Mouse (Mus musculus): ENCODE results near the gene Ugt1a8.

Ugt1a8 gene

GRCm38 (mm10) chr1:88235894-88236415 lies 148.3 kb downstream of the Ugt1a8 start:
- no peak for DNase-seq (ENCODE audit: low spot score in 2 of 2)

GRCm38 (mm10) chr1:88237311-88237710 lies 149.7 kb downstream of the Ugt1a8 start:
- no peak for DNase-seq (ENCODE audit: low spot score in 2 of 2)

GRCm38 (mm10) chr1:88238771-88239170 lies 151.2 kb downstream of the Ugt1a8 start:
- DNase-seq (ENCODE audit: low spot score in 2 of 2), result no peak

- no peak for DNase-seq (ENCODE audit: low spot score in 2 of 2)
These were observed 152.5 kb downstream of the Ugt1a8 start for GRCm38 (mm10) chr1:88240072-88240471.

GRCm38 (mm10) chr1:88240579-88240978 lies 153.0 kb downstream of the Ugt1a8 start:
- DNase-seq (ENCODE audit: low spot score in 2 of 2), result no peak

- no peak for DNase-seq (ENCODE audit: low spot score in 2 of 2)
These were observed 156.2 kb downstream of the Ugt1a8 start for GRCm38 (mm10) chr1:88243861-88244260.

- no peak for DNase-seq (ENCODE audit: low spot score in 2 of 2)
These were observed 158.3 kb downstream of the Ugt1a8 start for GRCm38 (mm10) chr1:88245881-88246280.

- no peak for DNase-seq (ENCODE audit: low spot score in 2 of 2)
These were observed 158.8 kb downstream of the Ugt1a8 start for GRCm38 (mm10) chr1:88246386-88246785.

GRCm38 (mm10) chr1:88247660-88248059 lies 160.0 kb downstream of the Ugt1a8 start:
- no peak for DNase-seq (ENCODE audit: low spot score in 2 of 2)

- no peak for DNase-seq (ENCODE audit: low spot score in 2 of 2)
These were observed 161.0 kb downstream of the Ugt1a8 start for GRCm38 (mm10) chr1:88248658-88249057.

- DNase-seq (ENCODE audit: low spot score in 2 of 2), result no peak
These were observed 162.0 kb downstream of the Ugt1a8 start for GRCm38 (mm10) chr1:88249596-88249995.

- DNase-seq (ENCODE audit: low spot score in 2 of 2), result no peak
These were observed 162.4 kb downstream of the Ugt1a8 start for GRCm38 (mm10) chr1:88250023-88250422.

GRCm38 (mm10) chr1:88253106-88253505 lies 165.5 kb downstream of the Ugt1a8 start:
- no peak for DNase-seq (ENCODE audit: low spot score in 2 of 2)

- no peak for DNase-seq (ENCODE audit: low spot score in 2 of 2)
These were observed 165.9 kb downstream of the Ugt1a8 start for GRCm38 (mm10) chr1:88253540-88253939.

GRCm38 (mm10) chr1:88254793-88255465 lies 167.3 kb downstream of the Ugt1a8 start:
- DNase-seq (ENCODE audit: low spot score in 2 of 2), result no peak

- no peak for DNase-seq (ENCODE audit: low spot score in 2 of 2)
These were observed 167.8 kb downstream of the Ugt1a8 start for GRCm38 (mm10) chr1:88255466-88255857.

GRCm38 (mm10) chr1:88255989-88256754 lies 168.6 kb downstream of the Ugt1a8 start:
- DNase-seq (ENCODE audit: low spot score in 2 of 2), result no peak

- DNase-seq (ENCODE audit: low spot score in 2 of 2), result no peak
These were observed 169.5 kb downstream of the Ugt1a8 start for GRCm38 (mm10) chr1:88256886-88257663.

GRCm38 (mm10) chr1:88257681-88258080 lies 170.1 kb downstream of the Ugt1a8 start:
- no peak for DNase-seq (ENCODE audit: low spot score in 2 of 2)

GRCm38 (mm10) chr1:88258361-88258760 lies 170.7 kb downstream of the Ugt1a8 start:
- DNase-seq (ENCODE audit: low spot score in 2 of 2), result peak in 1 of 2 experiments; percentile 17

GRCm38 (mm10) chr1:88258881-88259642 lies 171.4 kb downstream of the Ugt1a8 start:
- DNase-seq (ENCODE audit: low spot score in 2 of 2), result no peak

Data from frontal cortex, postnatal 10 days (tissue).